Mouse (Mus musculus) G1E (cell line): ENCODE measurements around the gene Fxyd4.

Experiments
- CTCF ChIP-seq: IDR thresholded peaks from 2 replicates; pipeline ENCODE4 v1.5.1; 2012; ENCODE audit warnings: low read depth, low read length, inconsistent platforms, mixed read lengths
- TAL1 ChIP-seq: conservative IDR thresholded peaks from 2 replicates; pipeline ENCODE4 v1.6.1; 2012; ENCODE audit warnings: low read depth, low read length, inconsistent platforms, mixed read lengths

- no peak for TF ChIP-seq CTCF
- TF ChIP-seq TAL1, result no peak
Observed at GRCm38 (mm10) chr6:117966729-117967128, 29.2 kb upstream of the Fxyd4 start.
